Mouse (Mus musculus) ES-Bruce4 (cell line): Measurements from ENCODE around the gene BC067074. TPM values are rescaled to one million over a fixed set of nuclear protein-coding genes. Genes with fewer than 3 reads are reported as not detected.

Experiments used
- H3K27ac ChIP-seq: 2 replicates; pipeline ENCODE4 v1.5.1; 2012; ENCODE audit warnings: low read length, inconsistent platforms; ENCODE audit not compliant: insufficient read depth
- H3K27me3 ChIP-seq: 2 replicates; pipeline ENCODE4 v1.6.1; 2012; ENCODE audit warnings: mild to moderate bottlenecking, low read length, inconsistent platforms; ENCODE audit not compliant: control insufficient read depth, poor library complexity, insufficient read depth, severe bottlenecking
- H3K36me3 ChIP-seq: 2 replicates; pipeline ENCODE4 v1.6.1; 2012; ENCODE audit warnings: inconsistent platforms, mild to moderate bottlenecking, low read length, moderate library complexity; ENCODE audit not compliant: control insufficient read depth, poor library complexity, insufficient read depth, severe bottlenecking
- H3K4me1 ChIP-seq: one replicate; pipeline ENCODE4 v1.8.1; 2011; ENCODE audit warnings: low read length; ENCODE audit not compliant: control insufficient read depth, insufficient read depth
- H3K4me3 ChIP-seq: 2 replicates; pipeline ENCODE4 v1.5.1; 2011; ENCODE audit warnings: low read depth, mild to moderate bottlenecking, low read length
- H3K9ac ChIP-seq: 2 replicates; pipeline ENCODE4 v1.6.1; 2012; ENCODE audit warnings: low read depth, mild to moderate bottlenecking, inconsistent platforms; ENCODE audit not compliant: poor library complexity, severe bottlenecking
- H3K9me3 ChIP-seq: replicated peaks from 2 replicates; pipeline ENCODE4 v1.6.1; 2012; ENCODE audit warnings: mild to moderate bottlenecking, low read length, inconsistent platforms; ENCODE audit not compliant: control insufficient read depth, poor library complexity, insufficient read depth, severe bottlenecking
- CTCF ChIP-seq: IDR thresholded peaks from one replicate; pipeline ENCODE4 v1.8.1; 2011; ENCODE audit warnings: low read depth, low read length
- EP300 ChIP-seq: IDR thresholded peaks from 2 replicates; pipeline ENCODE4 v1.6.1; 2011; ENCODE audit warnings: low read depth, low read length; ENCODE audit not compliant: insufficient read depth
- POLR2A ChIP-seq: IDR thresholded peaks from one replicate; pipeline ENCODE4 v1.8.1; 2011; ENCODE audit warnings: low read length; ENCODE audit not compliant: insufficient read depth
- polyA plus RNA-seq: library from polyadenylated mRNA; stranded (reverse); fragments of >200 nt; gene quantifications from 2 replicates; pipeline ENCODE4 v1.2.4, GENCODE M21; 2011; ENCODE audit warnings: low read depth; ENCODE audit not compliant: missing spikeins, insufficient read depth, insufficient read length

The BC067074 gene
- polyA plus RNA-seq, 1 experiment, result 12.5 TPM

- Histone ChIP-seq H3K9me3 (no peaks in the 10 kb centered on the region), H3K4me1 (peaks cover 2% of the 10 kb centered on the region)
- TF ChIP-seq CTCF, result no peak
- TF ChIP-seq EP300, result no peak
- no peak for TF ChIP-seq POLR2A
Measured at GRCm38 (mm10) chr13:113262822-113263221, 30.1 kb upstream of the BC067074 start.

DNA sequence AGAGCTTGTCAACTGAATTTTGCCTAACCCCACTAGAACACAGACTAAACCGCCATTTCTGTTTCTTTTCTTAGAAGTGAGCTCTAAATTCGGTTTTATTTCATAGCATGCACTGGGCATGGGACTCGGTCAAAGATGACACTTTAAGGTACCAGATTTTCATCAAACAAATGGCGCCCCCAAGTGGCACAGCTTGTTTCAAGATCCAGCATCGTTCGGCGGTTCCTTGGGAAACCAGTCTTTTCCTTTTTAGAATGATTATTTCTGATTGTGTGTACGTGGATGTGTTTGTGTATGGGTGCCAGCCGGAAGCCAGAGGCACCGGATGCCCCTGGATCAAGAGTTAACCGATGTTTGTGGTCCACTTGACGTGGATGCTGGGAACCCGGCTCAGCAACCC is 27.7 kb upstream of the BC067074 start:
- no peak overlapping the region for H3K9ac ChIP-seq
- no peak overlapping the region for H3K4me3 ChIP-seq
- no peaks in the 10 kb centered on the region for H3K9me3 ChIP-seq
- no peak overlapping the region for H3K27ac ChIP-seq
- TF ChIP-seq CTCF (peak; percentile 50), EP300 (no peak)
- H3K36me3 ChIP-seq, result no peaks in the 10 kb centered on the region
- H3K27me3 ChIP-seq, result no peaks in the 10 kb centered on the region; the same call in 1 of the 2 replicates
- peaks cover 2% of the 10 kb centered on the region for H3K4me1 ChIP-seq

More at GRCm38 (mm10) chr13:113262822-113263221, 30.1 kb upstream of the BC067074 start:
- Histone ChIP-seq H3K27ac (no peak overlapping the region), H3K4me3 (no peak overlapping the region), H3K27me3 (no peaks in the 10 kb centered on the region; the same call in 1 of the 2 replicates), H3K36me3 (no peaks in the 10 kb centered on the region), H3K9ac (no peak overlapping the region)

- no peak for TF ChIP-seq EP300
- TF ChIP-seq CTCF, result peak; percentile 44
- Histone ChIP-seq H3K4me1 (no peaks in the 10 kb centered on the region), H3K27me3 (no peaks in the 10 kb centered on the region; the same call in 1 of the 2 replicates)
Measured at GRCm38 (mm10) chr13:113266495-113266951, 26.4 kb upstream of the BC067074 start.

DNA sequence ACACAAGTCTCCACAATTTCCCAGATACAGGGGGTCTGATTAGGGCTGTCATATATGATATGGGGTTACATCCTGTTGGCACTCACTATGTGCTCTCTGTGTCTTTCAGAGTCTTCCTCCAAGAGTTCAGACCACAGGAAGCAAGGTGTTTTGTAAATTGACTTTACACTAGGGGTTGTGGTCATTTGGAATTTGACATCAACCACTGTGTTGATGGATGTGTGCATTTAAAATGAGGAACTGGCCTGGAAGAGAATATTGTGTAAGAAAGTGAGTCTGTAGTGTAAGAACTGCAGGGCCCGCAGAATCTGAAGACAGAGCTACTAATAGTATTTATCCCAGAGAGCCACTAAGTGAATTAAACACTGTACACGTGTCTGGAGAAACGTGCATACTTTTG is 25.8 kb upstream of the BC067074 start:
- Histone ChIP-seq H3K4me3 (no peak overlapping the region), H3K27me3 (no peaks in the 10 kb centered on the region), H3K9me3 (peaks cover 6% of the 10 kb centered on the region), H3K27ac (no peak overlapping the region), H3K9ac (no peak overlapping the region), H3K4me1 (no peaks in the 10 kb centered on the region), H3K36me3 (no peaks in the 10 kb centered on the region)
- TF ChIP-seq CTCF (no peak), POLR2A (no peak), EP300 (no peak)

More at GRCm38 (mm10) chr13:113266495-113266951, 26.4 kb upstream of the BC067074 start:
- no peak overlapping the region for H3K4me3 ChIP-seq
- no peaks in the 10 kb centered on the region for H3K36me3 ChIP-seq
- no peak overlapping the region for H3K27ac ChIP-seq
- no peak overlapping the region for H3K9ac ChIP-seq
- H3K9me3 ChIP-seq, result no peaks in the 10 kb centered on the region

GRCm38 (mm10) chr13:113269777-113270776 is 22.9 kb upstream of the BC067074 start:
- no peak overlapping the region for H3K4me3 ChIP-seq
- H3K9ac ChIP-seq, result no peak overlapping the region
- H3K9me3 ChIP-seq, result peaks cover 8% of the 10 kb centered on the region
- no peak overlapping the region for H3K27ac ChIP-seq
- no peaks in the 10 kb centered on the region for H3K4me1 ChIP-seq
- no peaks in the 10 kb centered on the region for H3K27me3 ChIP-seq
- TF ChIP-seq CTCF, result peak; percentile 93
- no peak for TF ChIP-seq EP300
- no peaks in the 10 kb centered on the region for H3K36me3 ChIP-seq

DNA sequence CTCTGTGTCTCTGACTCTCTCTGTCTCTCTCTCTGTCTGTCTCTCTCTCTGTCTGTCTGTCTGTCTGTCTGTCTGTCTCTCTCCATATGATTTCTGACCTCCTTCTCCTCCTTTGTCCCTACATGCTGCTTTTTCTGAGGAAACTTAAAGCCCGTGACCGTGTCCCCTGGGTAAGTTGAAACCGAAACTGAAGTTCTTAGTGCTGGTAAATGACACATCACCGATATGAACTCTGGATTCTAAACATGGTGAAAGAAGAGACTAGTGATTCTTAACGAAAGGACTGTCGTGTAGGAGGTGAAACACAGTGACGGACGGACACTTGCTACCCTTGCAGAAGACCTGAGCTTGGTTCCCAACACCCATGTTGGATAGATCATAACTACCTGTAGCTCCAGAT is 21.8 kb upstream of the BC067074 start:
- Histone ChIP-seq H3K4me1 (no peaks in the 10 kb centered on the region), H3K36me3 (no peaks in the 10 kb centered on the region), H3K27me3 (no peaks in the 10 kb centered on the region), H3K9me3 (peaks cover 8% of the 10 kb centered on the region), H3K9ac (no peak overlapping the region), H3K4me3 (no peak overlapping the region), H3K27ac (no peak overlapping the region)
- no peak for TF ChIP-seq CTCF
- no peak for TF ChIP-seq EP300
- no peak for TF ChIP-seq POLR2A
